Mouse (Mus musculus): ENCODE data around the gene Supt5. TPM values are rescaled to one million over a fixed set of nuclear protein-coding genes. Genes with fewer than 3 reads are reported as not detected.

The Supt5 gene
- polyA plus RNA-seq, 2 experiments from 2014 or later = 121 to 229 TPM

- ATAC-seq = no peak
Observed at GRCm38 (mm10) chr7:28298837-28299625, 39.5 kb downstream of the Supt5 start.

- no peak for ATAC-seq
Observed at GRCm38 (mm10) chr7:28294481-28294880, 44.1 kb downstream of the Supt5 start.

GRCm38 (mm10) chr7:28290638-28291590 lies 47.6 kb downstream of the Supt5 start, which contains the start of gene Selenov:
TSS of gene Selenov (minus strand) at chr7:28291186.
- ATAC-seq = no peak

GRCm38 (mm10) chr7:28290165-28290564 lies 48.4 kb downstream of the Supt5 start:
- ATAC-seq = no peak

- ATAC-seq = no peak
Observed at GRCm38 (mm10) chr7:28280630-28281029, 57.9 kb downstream of the Supt5 start.

- no peak for ATAC-seq
Observed at GRCm38 (mm10) chr7:28278279-28278652, 60.3 kb downstream of the Supt5 start.

GRCm38 (mm10) chr7:28277615-28278278 lies 60.8 kb downstream of the Supt5 start, which contains the start of gene Eid2b:
TSS of gene Eid2b (plus strand) at chr7:28277739.
- peak; percentile 94 for ATAC-seq

- ATAC-seq = no peak
Observed at GRCm38 (mm10) chr7:28277237-28277614, 61.3 kb downstream of the Supt5 start.

- ATAC-seq = no peak
Observed at GRCm38 (mm10) chr7:28271761-28272160, 66.8 kb downstream of the Supt5 start.

- no peak for ATAC-seq
Observed at GRCm38 (mm10) chr7:28269355-28269754, 69.2 kb downstream of the Supt5 start.

- no peak for ATAC-seq
Observed at GRCm38 (mm10) chr7:28268576-28268975, 70.0 kb downstream of the Supt5 start.

GRCm38 (mm10) chr7:28268042-28268531 lies 70.5 kb downstream of the Supt5 start:
- peak; percentile 58 for ATAC-seq

- peak; percentile 71 for ATAC-seq
Observed at GRCm38 (mm10) chr7:28267129-28268041, 71.2 kb downstream of the Supt5 start, which contains the start of gene Eid2. TSS of gene Eid2 (plus strand) at chr7:28267881.

GRCm38 (mm10) chr7:28265391-28265790 lies 73.2 kb downstream of the Supt5 start:
- ATAC-seq = no peak

Other genes starting within 250 kb of the Supt5 start
- not detected for gene 9530053A07Rik, start 209.3 kb downstream of the Supt5 start, polyA plus RNA-seq (2017; shearing (Covaris generic))
- gene Fbl, start 169.0 kb downstream of the Supt5 start, polyA plus RNA-seq (2017; shearing (Covaris generic)) = 10 to 100 TPM; 53.5 to 57.0 TPM
- gene Dyrk1b, start 159.3 kb downstream of the Supt5 start, polyA plus RNA-seq (2017; shearing (Covaris generic)) = under 1 TPM; 0.54 to 0.63 TPM
- gene Eid2, start 70.9 kb downstream of the Supt5 start, polyA plus RNA-seq (2017; shearing (Covaris generic)) = under 1 TPM in 1 of 2 experiments, not detected in 1; 0.62 TPM
- gene Eid2b, start 61.0 kb downstream of the Supt5 start, polyA plus RNA-seq (2017; shearing (Covaris generic)) = 1 to 10 TPM in 1 of 2 experiments, under 1 TPM in 1; 0.94 to 1.8 TPM
- not detected for gene Selenov, start 47.6 kb downstream of the Supt5 start, polyA plus RNA-seq (2017; shearing (Covaris generic))
- gene Dll3, start 36.5 kb downstream of the Supt5 start, polyA plus RNA-seq (2017; shearing (Covaris generic)) = not detected
- gene Timm50, start 26.7 kb downstream of the Supt5 start, polyA plus RNA-seq (2017; shearing (Covaris generic)) = 10 to 100 TPM; 35.3 to 36.3 TPM
- gene Rps16, start 11.9 kb upstream of the Supt5 start, polyA plus RNA-seq (2017; shearing (Covaris generic)) = 1,000 to 10,000 TPM; 1,259 to 1,457 TPM
- gene Plekhg2, start 33.9 kb upstream of the Supt5 start, polyA plus RNA-seq (2017; shearing (Covaris generic)) = 100 to 1,000 TPM in 1 of 2 experiments, 10 to 100 TPM in 1; 65.5 to 110 TPM
- gene Zfp36, start 41.5 kb upstream of the Supt5 start, polyA plus RNA-seq (2017; shearing (Covaris generic)) = 100 to 1,000 TPM; 156 to 341 TPM
- gene Med29, start 54.0 kb upstream of the Supt5 start, polyA plus RNA-seq (2017; shearing (Covaris generic)) = 10 to 100 TPM; 25.8 to 27.5 TPM
- 10 to 100 TPM; 55.6 to 71.0 TPM for gene Paf1, start 54.2 kb upstream of the Supt5 start, polyA plus RNA-seq (2017; shearing (Covaris generic))
- gene Gmfg, start 98.7 kb upstream of the Supt5 start, polyA plus RNA-seq (2017; shearing (Covaris generic)) = 100 to 1,000 TPM; 406 to 454 TPM
- gene Lrfn1, start 113.2 kb upstream of the Supt5 start, polyA plus RNA-seq (2017; shearing (Covaris generic)) = not detected
- gene Ifnl2, start 171.7 kb upstream of the Supt5 start, polyA plus RNA-seq (2017; shearing (Covaris generic)) = not detected
- gene Ifnl3, start 184.1 kb upstream of the Supt5 start, polyA plus RNA-seq (2017; shearing (Covaris generic)) = not detected
- gene Sycn, start 202.1 kb upstream of the Supt5 start, polyA plus RNA-seq (2017; shearing (Covaris generic)) = not detected
- not detected for gene Nccrp1, start 208.5 kb upstream of the Supt5 start, polyA plus RNA-seq (2017; shearing (Covaris generic))